Mouse (Mus musculus) kidney, adult 2 months (tissue): Measurements from ENCODE around the gene Gpr107.

Experiments
- CTCF ChIP-seq: fragments of 200-500 bp; conservative IDR thresholded peaks from 2 replicates; pipeline ENCODE4 v1.5.1; 2011; ENCODE audit warnings: low read depth, mild to moderate bottlenecking, control low read depth, low read length, moderate library complexity, mixed read lengths; ENCODE audit not compliant: insufficient read depth, insufficient read length
- POLR2A ChIP-seq: fragments of 200-500 bp; IDR thresholded peaks from one replicate; pipeline ENCODE4 v1.6.1; 2011; ENCODE audit warnings: low read depth, low read length, control low read depth

DNA sequence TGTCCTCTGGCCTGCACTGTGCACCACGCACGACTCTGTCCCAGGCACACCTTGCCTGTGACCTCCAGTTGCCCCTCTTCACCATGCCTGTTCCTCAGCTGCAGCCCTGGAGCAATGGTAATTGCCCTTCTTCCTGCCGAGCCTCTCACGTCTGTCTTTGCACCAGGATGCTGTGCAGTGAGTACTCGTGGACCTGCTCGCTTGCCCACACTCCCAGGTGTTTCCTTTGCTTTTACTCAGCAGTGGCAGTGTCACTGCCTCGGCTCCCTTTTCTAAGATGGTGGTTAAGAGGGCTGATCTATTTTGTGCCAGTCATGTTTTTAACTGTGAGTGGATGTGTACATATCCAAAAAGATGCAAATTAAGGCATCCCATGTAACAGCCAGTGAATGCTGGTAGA lies 27.4 kb downstream of the Gpr107 start:
- TF ChIP-seq POLR2A: no peak
- TF ChIP-seq CTCF: no peak
